Mouse (Mus musculus) megakaryocyte, adult 5-6 weeks (primary cell): ENCODE results near the gene Gfy. TPM values are rescaled to one million over a fixed set of nuclear protein-coding genes. Genes with fewer than 3 reads are reported as not detected.

Source experiments
- ATAC-seq: 2 replicates; pipeline ENCODE4 v1.8.0; 2016; ENCODE audit warnings: mild to moderate bottlenecking, inconsistent platforms; ENCODE audit not compliant: poor library complexity, severe bottlenecking
- total RNA-seq, 2 experiments: library from RNA; stranded (forward) in 1 of 2; stranded (reverse) in 1 of 2; fragments of 153-499, 151-499 nt in 1 of 2; fragments of 221-1000, 200-1000 nt in 1 of 2; gene quantifications; 2 replicates each; pipeline versions ENCODE4 v1.2.3 to v1.2.4; 2015 to 2017

The Gfy gene
- total RNA-seq, 2 experiments from 2014 or later, result not detected

- ATAC-seq, result 0 out of 2 replicates have a peak, but pooled peaks have one; percentile 0
These were observed 50.1 kb downstream of the Gfy start for GRCm38 (mm10) chr7:45129318-45129717.

GRCm38 (mm10) chr7:45128624-45129246, 50.6 kb downstream of the Gfy start, which contains the start of gene Rpl13a:
Gene Rpl13a, minus strand, starts transcription at chr7:45128761.
- ATAC-seq, result peak; percentile 77

GRCm38 (mm10) chr7:45127700-45128224, 51.6 kb downstream of the Gfy start:
- no peak for ATAC-seq

GRCm38 (mm10) chr7:45126844-45127699, 52.3 kb downstream of the Gfy start:
- no peak for ATAC-seq

Other genes with a start within 250 kb of the Gfy start
Only the 30 nearest of the 34 such genes appear.
- not detected in 2 replicates for gene Cpt1c, start 204.7 kb downstream of the Gfy start, total RNA-seq (2015)
- gene Cpt1c, start 204.7 kb downstream of the Gfy start, total RNA-seq (2017), result 0.12 TPM in 1 of 2 replicates, not detected in the other
- 48.4 and 55.7 TPM in 2 replicates for gene Prmt1, start 193.0 kb downstream of the Gfy start, total RNA-seq (2015)
- 40.0 and 42.9 TPM in 2 replicates for gene Prmt1, start 193.0 kb downstream of the Gfy start, total RNA-seq (2017)
- gene Irf3, start 181.9 kb downstream of the Gfy start, total RNA-seq (2015), result 60.8 and 76.8 TPM in 2 replicates
- gene Irf3, start 181.9 kb downstream of the Gfy start, total RNA-seq (2017), result 84.8 and 89.4 TPM in 2 replicates
- 16.8 and 18.7 TPM in 2 replicates for gene Bcl2l12, start 180.9 kb downstream of the Gfy start, total RNA-seq (2015)
- gene Bcl2l12, start 180.9 kb downstream of the Gfy start, total RNA-seq (2017), result 14.1 and 17.7 TPM in 2 replicates
- 22.2 and 23.0 TPM in 2 replicates for gene Scaf1, start 163.2 kb downstream of the Gfy start, total RNA-seq (2015)
- 9.6 and 12.2 TPM in 2 replicates for gene Scaf1, start 163.2 kb downstream of the Gfy start, total RNA-seq (2017)
- gene Rras, start 161.6 kb downstream of the Gfy start, total RNA-seq (2015), result 77.1 and 78.6 TPM in 2 replicates
- 12.7 and 14.1 TPM in 2 replicates for gene Rras, start 161.6 kb downstream of the Gfy start, total RNA-seq (2017)
- gene Prr12, start 126.7 kb downstream of the Gfy start, total RNA-seq (2015), result 15.4 and 16.3 TPM in 2 replicates
- gene Prr12, start 126.7 kb downstream of the Gfy start, total RNA-seq (2017), result 1.9 and 3.0 TPM in 2 replicates
- 41.4 and 46.3 TPM in 2 replicates for gene Nosip, start 117.1 kb downstream of the Gfy start, total RNA-seq (2015)
- 54.2 and 56.8 TPM in 2 replicates for gene Nosip, start 117.1 kb downstream of the Gfy start, total RNA-seq (2017)
- gene Prrg2, start 116.9 kb downstream of the Gfy start, total RNA-seq (2015), result 6.6 and 8.9 TPM in 2 replicates
- 5.4 TPM in 2 replicates for gene Prrg2, start 116.9 kb downstream of the Gfy start, total RNA-seq (2017)
- gene Rcn3, start 87.3 kb downstream of the Gfy start, total RNA-seq (2015), result 4.5 and 5.8 TPM in 2 replicates
- gene Rcn3, start 87.3 kb downstream of the Gfy start, total RNA-seq (2017), result 7.8 and 18.1 TPM in 2 replicates
- 22.0 and 22.5 TPM in 2 replicates for gene Fcgrt, start 75.7 kb downstream of the Gfy start, total RNA-seq (2015)
- 64.1 and 69.0 TPM in 2 replicates for gene Fcgrt, start 75.7 kb downstream of the Gfy start, total RNA-seq (2017)
- 2,516 and 2,663 TPM in 2 replicates for gene Rps11, start 55.1 kb downstream of the Gfy start, total RNA-seq (2015)
- gene Rps11, start 55.1 kb downstream of the Gfy start, total RNA-seq (2017), result 1,201 and 1,233 TPM in 2 replicates
- 1,652 and 1,953 TPM in 2 replicates for gene Rpl13a, start 50.8 kb downstream of the Gfy start, total RNA-seq (2015)
- 2,014 and 2,240 TPM in 2 replicates for gene Rpl13a, start 50.8 kb downstream of the Gfy start, total RNA-seq (2017)
- not detected in 2 replicates for gene Gm45713, start 43.3 kb downstream of the Gfy start, total RNA-seq (2015)
- not detected in 2 replicates for gene Gm45713, start 43.3 kb downstream of the Gfy start, total RNA-seq (2017)
- gene Flt3l, start 43.1 kb downstream of the Gfy start, total RNA-seq (2015), result 22.7 and 29.0 TPM in 2 replicates
- gene Flt3l, start 43.1 kb downstream of the Gfy start, total RNA-seq (2017), result 17.4 and 17.6 TPM in 2 replicates
- gene Pih1d1, start 25.3 kb downstream of the Gfy start, total RNA-seq (2015), result 131 and 132 TPM in 2 replicates
- 43.9 and 51.4 TPM in 2 replicates for gene Pih1d1, start 25.3 kb downstream of the Gfy start, total RNA-seq (2017)
- gene Aldh16a1, start 25.0 kb downstream of the Gfy start, total RNA-seq (2015), result 68.0 and 72.0 TPM in 2 replicates
- gene Aldh16a1, start 25.0 kb downstream of the Gfy start, total RNA-seq (2017), result 26.9 and 33.7 TPM in 2 replicates
- 0.18 TPM in 1 of 2 replicates, not detected in the other for gene Slc17a7, start 15.6 kb downstream of the Gfy start, total RNA-seq (2015)
- gene Slc17a7, start 15.6 kb downstream of the Gfy start, total RNA-seq (2017), result not detected in 2 replicates
- gene Pth2, start 1.4 kb upstream of the Gfy start, total RNA-seq (2015), result not detected in 2 replicates
- gene Pth2, start 1.4 kb upstream of the Gfy start, total RNA-seq (2017), result not detected in 2 replicates
- gene Ccdc155, start 25.3 kb upstream of the Gfy start, total RNA-seq (2015), result not detected in 2 replicates
- gene Ccdc155, start 25.3 kb upstream of the Gfy start, total RNA-seq (2017), result not detected in 2 replicates
- 1.0 and 1.6 TPM in 2 replicates for gene Dkkl1, start 32.6 kb upstream of the Gfy start, total RNA-seq (2015)
- gene Dkkl1, start 32.6 kb upstream of the Gfy start, total RNA-seq (2017), result 1.1 and 5.0 TPM in 2 replicates
- gene Tead2, start 36.2 kb upstream of the Gfy start, total RNA-seq (2015), result 0.07 TPM in 1 of 2 replicates, not detected in the other
- gene Tead2, start 36.2 kb upstream of the Gfy start, total RNA-seq (2017), result not detected in 2 replicates
- gene Cd37, start 59.5 kb upstream of the Gfy start, total RNA-seq (2015), result 105 and 111 TPM in 2 replicates
- 67.9 and 74.9 TPM in 2 replicates for gene Cd37, start 59.5 kb upstream of the Gfy start, total RNA-seq (2017)
- not detected in 2 replicates for gene Slc6a16, start 61.5 kb upstream of the Gfy start, total RNA-seq (2015)
- not detected in 2 replicates for gene Slc6a16, start 61.5 kb upstream of the Gfy start, total RNA-seq (2017)
- gene Slc6a21, start 97.9 kb upstream of the Gfy start, total RNA-seq (2015), result 0.27 and 0.78 TPM in 2 replicates
- not detected in 2 replicates for gene Slc6a21, start 97.9 kb upstream of the Gfy start, total RNA-seq (2017)
- gene Trpm4, start 154.2 kb upstream of the Gfy start, total RNA-seq (2015), result 3.2 and 4.7 TPM in 2 replicates
- gene Trpm4, start 154.2 kb upstream of the Gfy start, total RNA-seq (2017), result 4.8 and 5.4 TPM in 2 replicates
- not detected in 2 replicates for gene Hrc, start 155.7 kb upstream of the Gfy start, total RNA-seq (2015)
- gene Hrc, start 155.7 kb upstream of the Gfy start, total RNA-seq (2017), result 0.07 TPM in 1 of 2 replicates, not detected in the other
- 0.50 TPM in 1 of 2 replicates, not detected in the other for gene Ppfia3, start 187.4 kb upstream of the Gfy start, total RNA-seq (2015)
- not detected in 2 replicates for gene Ppfia3, start 187.4 kb upstream of the Gfy start, total RNA-seq (2017)
- 0.71 TPM in 1 of 2 replicates, not detected in the other for gene Lin7b, start 191.0 kb upstream of the Gfy start, total RNA-seq (2015)
- not detected in 2 replicates for gene Lin7b, start 191.0 kb upstream of the Gfy start, total RNA-seq (2017)
- 69.6 and 94.3 TPM in 2 replicates for gene Snrnp70, start 216.2 kb upstream of the Gfy start, total RNA-seq (2015)
- gene Snrnp70, start 216.2 kb upstream of the Gfy start, total RNA-seq (2017), result 261 and 320 TPM in 2 replicates